Mouse (Mus musculus): Measurements from ENCODE around the gene Homer3. TPM values are rescaled to one million over a fixed set of nuclear protein-coding genes. Genes with fewer than 3 reads are reported as not detected.

Homer3 gene
- total and polyA plus RNA-seq, 3 experiments: 3.8 to 12.0 (median 6.7) TPM

DNA sequence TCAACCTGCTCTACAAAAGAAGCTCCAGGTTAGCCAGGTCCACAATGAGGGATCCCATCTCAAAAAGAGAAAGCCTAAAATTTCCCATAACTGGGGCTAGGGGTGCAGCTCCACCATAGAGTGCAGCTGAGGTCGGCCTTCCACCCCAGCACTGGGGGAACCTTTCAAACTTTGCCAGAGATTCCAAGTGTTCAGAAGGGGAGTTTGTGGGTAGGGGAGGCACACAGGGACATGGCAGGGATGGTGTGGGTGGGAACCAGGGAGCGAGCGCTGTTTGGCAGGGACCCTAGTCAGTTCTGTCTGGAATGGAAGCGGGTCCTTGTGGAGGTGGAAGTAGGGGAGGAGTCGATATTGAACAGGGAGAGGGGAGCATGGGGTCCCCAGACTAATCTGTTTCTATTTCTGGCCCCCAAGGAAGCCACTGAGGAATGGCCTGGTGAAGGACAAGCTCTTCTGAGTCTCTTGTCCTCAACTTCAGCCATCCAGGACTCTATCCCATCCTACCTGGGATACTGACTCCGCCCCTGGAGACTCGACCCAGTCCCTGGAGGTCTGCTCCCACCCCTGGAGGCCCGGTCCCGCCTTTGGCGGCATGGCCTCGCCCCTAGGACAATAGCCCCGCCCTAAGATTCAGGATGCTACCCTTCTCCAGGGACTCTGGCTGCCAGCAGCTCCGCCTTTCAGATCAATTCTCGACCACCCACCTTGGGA is 46.7 kb downstream of the Homer3 start, which contains the start of gene Gdf1:
TSS of gene Gdf1 (plus strand) at position 694 of the 711 bp plus-strand sequence.
- no peak for ATAC-seq (ENCODE audit: extremely low read depth, insufficient number of reproducible peaks, low FRiP score, poor library complexity, severe bottlenecking)

DNA sequence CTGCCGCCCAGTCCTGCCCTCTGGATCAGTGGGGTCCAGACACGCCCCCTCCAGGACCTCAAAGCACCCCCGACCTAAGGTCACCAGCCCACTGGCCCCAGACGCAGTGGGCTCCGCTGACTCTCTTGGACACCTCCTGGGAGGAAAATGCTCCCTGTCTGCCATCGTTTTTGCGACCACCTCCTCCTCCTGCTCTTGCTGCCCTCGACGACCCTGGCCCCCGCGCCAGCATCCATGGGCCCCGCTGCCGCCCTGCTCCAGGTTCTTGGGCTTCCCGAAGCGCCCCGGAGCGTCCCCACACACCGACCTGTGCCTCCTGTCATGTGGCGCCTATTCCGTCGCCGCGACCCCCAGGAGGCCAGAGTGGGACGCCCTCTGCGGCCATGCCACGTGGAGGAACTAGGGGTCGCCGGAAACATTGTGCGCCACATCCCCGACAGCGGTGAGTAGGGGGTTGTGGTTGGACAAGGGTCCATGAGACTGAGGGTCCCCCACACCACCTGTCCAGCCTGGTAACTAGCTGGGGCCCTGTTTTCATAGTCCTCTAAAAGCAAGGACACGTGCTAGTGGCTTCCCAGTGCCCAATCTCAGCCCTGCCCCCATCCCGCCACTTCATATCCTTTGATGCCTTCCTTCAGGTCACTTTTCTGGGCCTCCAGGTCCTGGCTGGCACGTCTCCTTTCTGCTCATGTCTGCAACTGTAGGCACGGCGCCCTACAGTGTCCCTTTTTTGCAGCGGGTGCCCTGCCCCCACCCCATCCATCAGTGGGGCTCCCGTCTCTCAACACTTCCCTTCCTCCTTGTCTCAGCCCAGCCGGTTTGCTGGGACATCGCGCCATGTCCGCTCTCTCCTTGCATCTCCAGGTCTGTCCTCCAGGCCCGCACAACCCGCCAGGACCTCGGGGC is 47.5 kb downstream of the Homer3 start:
- no peak for DNase-seq (ENCODE audit: low spot score)
- H3K4me3 ChIP-seq (ENCODE audit: low read depth, low read length): no peak overlapping the region; the same call in 1 of the 2 replicates
- peaks cover 34% of the 10 kb centered on the region for H3K9me3 ChIP-seq (replicated peaks)
- peaks cover 26% of the 10 kb centered on the region for H3K4me1 ChIP-seq (ENCODE audit: insufficient read depth, low read depth, low read length)
- peaks cover 2% of the 10 kb centered on the region; the same call in 1 of the 2 replicates for H3K27me3 ChIP-seq (ENCODE audit: insufficient read depth, low read length)
- peaks cover 57% of the 10 kb centered on the region for H3K36me3 ChIP-seq (replicated peaks)
- ATAC-seq (ENCODE audit: extremely low read depth, insufficient number of reproducible peaks, low FRiP score, poor library complexity, severe bottlenecking): no peak
- no peak for TF ChIP-seq POLR2AphosphoS5 (IDR thresholded peaks at IDR 0.05; ENCODE audit: insufficient replicate concordance, low read depth, low read length)
- no peak for TF ChIP-seq CTCF (IDR thresholded peaks at IDR 0.05; ENCODE audit: low read depth, low read length)
- no peak for TF ChIP-seq TAL1 (conservative IDR thresholded peaks at IDR 0.05; ENCODE audit: low read depth, low read length)
- TF ChIP-seq GATA1 (IDR thresholded peaks at IDR 0.05; ENCODE audit: borderline replicate concordance, low read length): no peak
- TF ChIP-seq GATA2 (IDR thresholded peaks at IDR 0.05; ENCODE audit: borderline replicate concordance, low read depth, low read length): no peak

More for the DNA sequence above, 46.7 kb downstream of the Homer3 start, which contains the start of gene Gdf1:
- H3K36me3 ChIP-seq (replicated peaks): peaks cover 49% of the 10 kb centered on the region
- TF ChIP-seq TAL1 (conservative IDR thresholded peaks at IDR 0.05; ENCODE audit: low read depth, low read length) (no peak), GATA2 (IDR thresholded peaks at IDR 0.05; ENCODE audit: borderline replicate concordance, low read depth, low read length) (no peak), CTCF (IDR thresholded peaks at IDR 0.05; ENCODE audit: low read depth, low read length) (no peak), GATA1 (IDR thresholded peaks at IDR 0.05; ENCODE audit: borderline replicate concordance, low read length) (no peak), POLR2AphosphoS5 (IDR thresholded peaks at IDR 0.05; ENCODE audit: insufficient replicate concordance, low read depth, low read length) (no peak)
- peaks cover 5% of the 10 kb centered on the region; the same call in 1 of the 2 replicates for H3K27me3 ChIP-seq (ENCODE audit: insufficient read depth, low read length)
- no peak for DNase-seq (ENCODE audit: low spot score)
- H3K4me1 ChIP-seq (ENCODE audit: insufficient read depth, low read depth, low read length): peaks cover 28% of the 10 kb centered on the region
- no peak within 1 kb of the TSS; the same call in 1 of the 2 replicates for H3K4me3 ChIP-seq (ENCODE audit: low read depth, low read length)
- peaks cover 34% of the 10 kb centered on the region for H3K9me3 ChIP-seq (replicated peaks)

DNA sequence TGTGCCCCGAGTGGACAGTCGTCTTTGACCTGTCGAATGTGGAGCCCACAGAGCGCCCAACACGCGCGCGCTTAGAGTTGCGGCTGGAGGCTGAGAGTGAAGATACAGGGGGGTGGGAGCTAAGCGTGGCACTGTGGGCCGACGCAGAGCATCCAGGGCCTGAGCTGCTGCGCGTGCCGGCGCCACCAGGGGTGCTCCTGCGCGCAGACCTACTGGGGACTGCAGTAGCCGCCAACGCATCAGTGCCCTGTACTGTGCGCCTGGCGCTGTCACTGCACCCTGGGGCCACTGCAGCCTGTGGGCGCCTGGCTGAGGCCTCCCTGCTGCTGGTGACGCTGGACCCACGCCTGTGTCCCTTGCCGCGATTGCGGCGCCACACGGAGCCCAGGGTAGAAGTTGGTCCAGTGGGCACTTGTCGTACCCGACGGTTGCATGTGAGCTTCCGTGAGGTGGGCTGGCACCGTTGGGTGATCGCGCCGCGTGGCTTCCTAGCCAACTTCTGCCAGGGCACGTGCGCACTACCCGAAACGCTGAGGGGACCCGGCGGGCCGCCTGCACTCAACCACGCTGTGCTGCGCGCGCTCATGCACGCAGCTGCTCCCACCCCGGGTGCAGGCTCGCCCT is 48.2 kb downstream of the Homer3 start:
- Histone ChIP-seq H3K4me3 (ENCODE audit: low read depth, low read length) (peak overlapping the region; percentile 35; the same call in 1 of the 2 replicates), H3K4me1 (ENCODE audit: insufficient read depth, low read depth, low read length) (peaks cover 25% of the 10 kb centered on the region), H3K36me3 (replicated peaks) (peaks cover 64% of the 10 kb centered on the region), H3K27me3 (ENCODE audit: insufficient read depth, low read length) (peaks cover 2% of the 10 kb centered on the region; the same call in 1 of the 2 replicates), H3K9me3 (replicated peaks) (peaks cover 34% of the 10 kb centered on the region)
- ATAC-seq (ENCODE audit: extremely low read depth, insufficient number of reproducible peaks, low FRiP score, poor library complexity, severe bottlenecking): no peak
- TF ChIP-seq POLR2AphosphoS5 (IDR thresholded peaks at IDR 0.05; ENCODE audit: insufficient replicate concordance, low read depth, low read length): no peak
- TF ChIP-seq CTCF (IDR thresholded peaks at IDR 0.05; ENCODE audit: low read depth, low read length): no peak
- no peak for TF ChIP-seq TAL1 (conservative IDR thresholded peaks at IDR 0.05; ENCODE audit: low read depth, low read length)
- no peak for TF ChIP-seq GATA2 (IDR thresholded peaks at IDR 0.05; ENCODE audit: borderline replicate concordance, low read depth, low read length)
- TF ChIP-seq GATA1 (IDR thresholded peaks at IDR 0.05; ENCODE audit: borderline replicate concordance, low read length): no peak
- DNase-seq (ENCODE audit: low spot score): no peak

DNA sequence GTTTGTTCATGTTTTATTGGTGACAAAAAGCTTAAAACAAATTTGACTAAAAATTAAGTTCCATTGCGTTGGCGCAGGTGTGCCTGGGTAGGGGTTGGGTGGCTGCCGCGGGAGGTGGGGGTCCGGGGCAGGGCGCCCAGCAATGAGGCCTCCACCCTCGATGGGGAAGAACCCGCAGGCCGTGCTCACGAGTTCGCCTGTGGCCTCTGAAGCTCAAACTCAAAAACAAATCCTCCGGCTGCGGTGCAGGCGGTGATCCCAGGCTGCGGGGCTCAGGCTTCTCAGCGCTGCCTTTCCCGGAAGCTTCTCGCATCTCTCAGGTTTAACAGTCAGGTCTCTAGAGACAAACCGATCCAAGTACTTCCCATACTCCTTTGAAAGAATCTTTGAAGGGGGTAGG is 48.9 kb downstream of the Homer3 start:
- TF ChIP-seq TAL1 (conservative IDR thresholded peaks at IDR 0.05; ENCODE audit: low read depth, low read length) (no peak), POLR2AphosphoS5 (IDR thresholded peaks at IDR 0.05; ENCODE audit: insufficient replicate concordance, low read depth, low read length) (no peak), GATA2 (IDR thresholded peaks at IDR 0.05; ENCODE audit: borderline replicate concordance, low read depth, low read length) (no peak), GATA1 (IDR thresholded peaks at IDR 0.05; ENCODE audit: borderline replicate concordance, low read length) (no peak), CTCF (IDR thresholded peaks at IDR 0.05; ENCODE audit: low read depth, low read length) (no peak)
- ATAC-seq (ENCODE audit: extremely low read depth, insufficient number of reproducible peaks, low FRiP score, poor library complexity, severe bottlenecking): no peak
- Histone ChIP-seq H3K36me3 (replicated peaks) (peaks cover 71% of the 10 kb centered on the region), H3K27me3 (ENCODE audit: insufficient read depth, low read length) (peaks cover 2% of the 10 kb centered on the region; the same call in 1 of the 2 replicates), H3K9me3 (replicated peaks) (peaks cover 34% of the 10 kb centered on the region), H3K4me3 (ENCODE audit: low read depth, low read length) (no peak overlapping the region), H3K4me1 (ENCODE audit: insufficient read depth, low read depth, low read length) (peaks cover 25% of the 10 kb centered on the region)
- no peak for DNase-seq (ENCODE audit: low spot score)

DNA sequence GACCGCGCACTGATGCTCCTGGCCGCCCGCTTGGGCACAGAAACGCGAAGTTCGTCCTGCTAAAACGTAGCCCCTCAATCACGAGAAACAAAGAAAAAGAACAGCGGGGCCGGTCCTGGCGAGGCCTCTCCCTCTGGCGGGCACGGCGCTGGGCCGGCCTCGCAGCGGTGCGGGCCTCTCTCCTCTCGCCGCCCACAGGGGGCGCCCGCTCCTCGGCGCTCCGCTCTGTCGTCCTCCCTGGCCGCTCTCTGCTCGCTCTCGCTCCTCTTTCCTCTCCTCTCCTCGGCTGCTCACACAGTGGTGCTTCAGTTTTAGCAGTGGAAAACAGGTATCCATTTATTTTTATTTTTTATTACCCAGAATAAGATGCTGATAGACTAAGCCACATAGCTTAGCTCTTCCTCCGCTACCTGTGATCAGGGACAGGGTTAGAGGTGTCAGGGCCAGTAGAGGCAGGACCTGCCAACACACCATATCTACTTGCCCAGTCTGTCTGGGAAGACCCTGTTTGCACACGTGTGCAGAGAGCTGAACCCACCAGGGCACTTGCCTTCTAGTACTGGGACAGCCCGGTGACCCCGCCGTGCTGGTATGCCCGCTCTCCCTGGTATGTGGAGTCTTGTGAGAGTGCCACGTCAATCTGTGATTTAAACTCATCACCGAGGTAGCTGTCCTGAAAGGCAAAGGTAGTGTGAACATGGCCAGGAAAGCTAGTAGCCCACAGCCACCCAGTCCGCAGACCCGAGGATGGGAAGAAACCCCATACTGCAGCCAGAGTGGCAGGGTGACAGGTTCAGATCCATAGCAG is 49.6 kb downstream of the Homer3 start:
- Histone ChIP-seq H3K9me3 (replicated peaks) (peaks cover 32% of the 10 kb centered on the region), H3K36me3 (replicated peaks) (peaks cover 79% of the 10 kb centered on the region)
- no peak for ATAC-seq (ENCODE audit: extremely low read depth, insufficient number of reproducible peaks, low FRiP score, poor library complexity, severe bottlenecking)

More for the DNA sequence above, 49.6 kb downstream of the Homer3 start:
- H3K4me1 ChIP-seq (ENCODE audit: insufficient read depth, low read depth, low read length): peaks cover 25% of the 10 kb centered on the region
- peaks cover 2% of the 10 kb centered on the region; the same call in 1 of the 2 replicates for H3K27me3 ChIP-seq (ENCODE audit: insufficient read depth, low read length)
- TF ChIP-seq GATA2 (IDR thresholded peaks at IDR 0.05; ENCODE audit: borderline replicate concordance, low read depth, low read length): no peak
- no peak for DNase-seq (ENCODE audit: low spot score)
- H3K4me3 ChIP-seq (ENCODE audit: low read depth, low read length): no peak overlapping the region
